ENCODE assay signal across 9 mouse cellular contexts in the genomic region with DNA sequence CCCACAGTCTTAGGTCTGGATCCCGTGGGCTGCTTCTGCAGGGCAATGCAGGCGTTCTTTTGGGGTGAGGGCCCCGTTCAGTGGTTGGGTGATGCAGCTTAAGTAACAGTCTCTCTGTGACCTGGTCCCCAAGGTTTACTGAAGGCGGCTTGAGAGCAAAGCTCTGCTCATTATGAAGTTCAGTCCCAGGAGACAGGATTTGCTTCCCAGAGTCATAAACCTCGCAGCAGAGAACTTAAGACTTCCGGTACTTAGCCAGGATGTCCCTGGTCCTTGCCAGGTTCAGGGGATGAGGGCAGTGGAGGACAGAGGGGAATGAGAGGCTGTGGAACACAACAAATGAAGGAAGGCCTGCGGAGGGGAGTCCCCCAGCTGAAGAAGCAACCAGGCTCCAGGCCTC. TPM values are rescaled to one million over a fixed set of nuclear protein-coding genes. Genes with fewer than 3 reads are reported as not detected.
DNase-seq lines count a peak whose midpoint lies in the region; TF ChIP-seq lines count a peak whose summit lies in the region.
"Had no signal": no experiment of that assay in that cellular context is flagged by ENCODE, and none has a peak within 500 bp of the region (broad histone marks: within the 10 kb centered on the region; RNA-seq: fewer than 3 reads in every experiment).

No protein-coding gene starts in this region.

- H3K27ac ChIP-seq in liver, adult 2 months (replicated peaks; ENCODE audit: insufficient read depth, low read depth, low read length) = 0 out of 2 replicates have a peak overlapping the region, but pooled peaks have one; percentile 8
- 0 out of 2 replicates have a peak overlapping the region, but pooled peaks have one; percentile 42 for H3K27ac ChIP-seq in heart, embryonic 10.5 days
- no peak overlapping the region for H3K27ac ChIP-seq in thymus, adult 2 months (ENCODE audit: control insufficient read depth, insufficient read depth, low read length)

- peak overlapping the region; percentile 35 for H3K9ac ChIP-seq in liver, adult 2 months (ENCODE audit: low read depth, low read length)

- peak overlapping the region; percentile 61 for H3K4me3 ChIP-seq in liver, adult 2 months (ENCODE audit: insufficient read depth, low read depth, low read length)
- H3K4me3 ChIP-seq in heart, embryonic 10.5 days = peak overlapping the region; percentile 62
- no peak overlapping the region for H3K4me3 ChIP-seq in thymus, adult 2 months (ENCODE audit: control insufficient read depth, insufficient read depth, low read length)

- intact Hi-C loops in left cerebral cortex, postnatal 36 days (cut with DNase I) = no loop called here

- no peaks in the 10 kb centered on the region for H3K79me2 ChIP-seq in liver, adult 2 months (ENCODE audit: control insufficient read depth, insufficient read depth, low read length)

- no peak for TF ChIP-seq POLR2A in liver, adult 2 months (IDR thresholded peaks at IDR 0.05; ENCODE audit: extremely low read depth, insufficient read depth, low read length)
- TF ChIP-seq POLR2A in thymus, adult 2 months (IDR thresholded peaks at IDR 0.05; ENCODE audit: control insufficient read depth, extremely low read depth, insufficient read depth, low read length, poor library complexity) = no peak

- no peaks in the 10 kb centered on the region for H3K9me3 ChIP-seq in heart, embryonic 10.5 days

- 39% methylated on average over 7 of the region's 7 CpGs for WGBS in liver, adult 2 months
- WGBS in heart, embryonic 10.5 days = 26% methylated on average over 7 of the region's 7 CpGs
- 24% methylated on average over 7 of the region's 7 CpGs for WGBS in thymus, adult 2 months

- no peak for DNase-seq in liver, adult 2 months (ENCODE audit: extremely low read depth, low read depth, low spot score)
- DNase-seq in liver (no peak), MN1 (ENCODE audit: low spot score) (no peak)
- no peak for DNase-seq in heart, embryonic 10.5 days (ENCODE audit: low spot score)
- DNase-seq in kidney, postnatal 25 days = peak; percentile 30 to 58
- peak; percentile 51 for DNase-seq in retina, postnatal 1 day
- no peak for DNase-seq in left cerebral cortex, postnatal 36 days (ENCODE audit: low spot score in 2 of 2)
- DNase-seq in thymus, adult 2 months = no peak

- peaks cover 6% of the 10 kb centered on the region; the same call in 1 of the 2 replicates for H3K4me1 ChIP-seq in liver, adult 2 months (ENCODE audit: control insufficient read depth, insufficient read depth, low read length)
- peaks cover 17% of the 10 kb centered on the region for H3K4me1 ChIP-seq in heart, embryonic 10.5 days
- H3K4me1 ChIP-seq in thymus, adult 2 months (replicated peaks; ENCODE audit: control insufficient read depth, insufficient read depth, low read length) = no peaks in the 10 kb centered on the region

- H3K36me3 ChIP-seq in liver, adult 2 months (ENCODE audit: control insufficient read depth, insufficient read depth, low read length) = no peaks in the 10 kb centered on the region
- no peaks in the 10 kb centered on the region for H3K36me3 ChIP-seq in heart, embryonic 10.5 days
- H3K36me3 ChIP-seq in thymus, adult 2 months (ENCODE audit: control insufficient read depth, insufficient read depth, low read length) = no peaks in the 10 kb centered on the region

- no peak for TF ChIP-seq CTCF in liver, adult 2 months (IDR thresholded peaks at IDR 0.05; ENCODE audit: low read depth, low read length)
- TF ChIP-seq CTCF in thymus, adult 2 months (IDR thresholded peaks at IDR 0.05; ENCODE audit: borderline replicate concordance, control insufficient read depth, extremely low read depth, insufficient read depth, low read length, poor library complexity) = no peak

- no peaks in the 10 kb centered on the region for H3K27me3 ChIP-seq in liver, adult 2 months (ENCODE audit: control insufficient read depth, insufficient read depth, low read length)
- peaks cover 64% of the 10 kb centered on the region for H3K27me3 ChIP-seq in heart, embryonic 10.5 days (ENCODE audit: insufficient read depth, poor library complexity, severe bottlenecking)
- H3K27me3 ChIP-seq in thymus, adult 2 months (ENCODE audit: control insufficient read depth, insufficient read depth, low read length) = peaks cover 3% of the 10 kb centered on the region; the same call in 1 of the 2 replicates
- H3K27me3 ChIP-seq: Patski had no signal

RNA-seq across cellular contexts. Expression of a gene that starts 0.5 kb away (rescaled TPM):
- total RNA-seq in liver, adult 2 months (2014; rRNA removed) = 0.74 and 1.1 TPM in 2 replicates
- polyA plus RNA-seq in liver, adult 2 months (2012; rRNA removed) = 2.3 and 4.3 TPM in 2 replicates
- 0.04 and 0.10 TPM in 2 replicates for polyA plus RNA-seq in heart, embryonic 10.5 days (2016; fragmentation: Nextera tagmentation; extraction: Ambion mirVana)
- total RNA-seq in left cerebral cortex, postnatal 36 days (2021) = under 1 TPM; 0.20 to 0.36 TPM
- polyA plus RNA-seq in thymus, adult 2 months (2012; rRNA removed) = 0.66 and 0.89 TPM in 2 replicates

Comparison
In these comparisons a context has a peak if more than half of its experiments do, and no peak if none do; other contexts are left out.
1. DNase-seq: peak in kidney, postnatal 25 days (2 of 2) and retina, postnatal 1 day (single experiment); none in liver, adult 2 months (single experiment), liver (single experiment), heart, embryonic 10.5 days (single experiment), left cerebral cortex, postnatal 36 days (0 of 2), thymus, adult 2 months (single experiment) and MN1 (single experiment).